Mouse (Mus musculus): ENCODE results near the gene 4921504E06Rik.

The 4921504E06Rik gene

GRCm38 (mm10) chr2:19490262-19490661, 63.5 kb downstream of the 4921504E06Rik start:
- no peak for DNase-seq

GRCm38 (mm10) chr2:19461940-19462339, 91.8 kb downstream of the 4921504E06Rik start:
- DNase-seq = no peak

GRCm38 (mm10) chr2:19458785-19459184, 94.9 kb downstream of the 4921504E06Rik start:
- DNase-seq = no peak

GRCm38 (mm10) chr2:19455857-19456482, 97.7 kb downstream of the 4921504E06Rik start:
- no peak for DNase-seq

- no peak for DNase-seq
Observed at GRCm38 (mm10) chr2:19455228-19455627, 98.5 kb downstream of the 4921504E06Rik start.

- DNase-seq = no peak
Observed at GRCm38 (mm10) chr2:19452531-19453055, 101.1 kb downstream of the 4921504E06Rik start.

GRCm38 (mm10) chr2:19449308-19449707, 104.4 kb downstream of the 4921504E06Rik start:
- no peak for DNase-seq

- DNase-seq = no peak
Observed at GRCm38 (mm10) chr2:19448042-19448700, 105.5 kb downstream of the 4921504E06Rik start.

GRCm38 (mm10) chr2:19446746-19447145, 107.0 kb downstream of the 4921504E06Rik start:
- no peak for DNase-seq

- no peak for DNase-seq
Observed at GRCm38 (mm10) chr2:19445871-19446501, 107.7 kb downstream of the 4921504E06Rik start.

GRCm38 (mm10) chr2:19444931-19445831, 108.5 kb downstream of the 4921504E06Rik start, which contains the start of gene Ptf1a:
Gene Ptf1a (plus strand): TSS chr2:19445663.
- DNase-seq = no peak

- DNase-seq = no peak
Observed at GRCm38 (mm10) chr2:19444346-19444745, 109.4 kb downstream of the 4921504E06Rik start.

GRCm38 (mm10) chr2:19431614-19432323, 121.9 kb downstream of the 4921504E06Rik start:
- no peak for DNase-seq

- no peak for DNase-seq
Observed at GRCm38 (mm10) chr2:19431186-19431585, 122.5 kb downstream of the 4921504E06Rik start.

GRCm38 (mm10) chr2:19430746-19431145, 123.0 kb downstream of the 4921504E06Rik start:
- DNase-seq = no peak

GRCm38 (mm10) chr2:19429691-19430690, 123.7 kb downstream of the 4921504E06Rik start:
- DNase-seq = no peak

- no peak for DNase-seq
Observed at GRCm38 (mm10) chr2:19429031-19429430, 124.7 kb downstream of the 4921504E06Rik start.

- no peak for DNase-seq
Observed at GRCm38 (mm10) chr2:19423086-19423485, 130.6 kb downstream of the 4921504E06Rik start.

GRCm38 (mm10) chr2:19422226-19422625, 131.5 kb downstream of the 4921504E06Rik start:
- no peak for DNase-seq

- DNase-seq = no peak
Observed at GRCm38 (mm10) chr2:19419686-19420345, 133.9 kb downstream of the 4921504E06Rik start.

Data from cerebellum, postnatal 36 days (tissue).